Mouse (Mus musculus) midbrain, embryonic 10.5 days (tissue): ENCODE data around the gene Cecr2. TPM values are rescaled to one million over a fixed set of nuclear protein-coding genes. Genes with fewer than 3 reads are reported as not detected.

Source experiments
- DNase-seq: peaks from one replicate; pipeline ENCODE4 v3.0.0-alpha.2; 2017; ENCODE audit warnings: low spot score
- H3K27ac ChIP-seq: fragments of 300-500 bp; sonication (generic); replicated peaks from 2 replicates; pipeline ENCODE4 v1.5.1; 2016; ENCODE audit warnings: mild to moderate bottlenecking
- H3K27me3 ChIP-seq: fragments of 300-500 bp; sonication (generic); 2 replicates; pipeline ENCODE4 v1.6.1; 2016; ENCODE audit warnings: low read depth, mild to moderate bottlenecking; ENCODE audit not compliant: poor library complexity, severe bottlenecking
- H3K36me3 ChIP-seq: fragments of 300-500 bp; sonication (generic); 2 replicates; pipeline ENCODE4 v1.6.1; 2016; ENCODE audit warnings: mild to moderate bottlenecking, moderate library complexity
- H3K4me1 ChIP-seq: fragments of 300-500 bp; sonication (generic); 2 replicates; pipeline ENCODE4 v1.6.1; 2016
- H3K4me3 ChIP-seq: fragments of 300-500 bp; sonication (generic); 2 replicates; pipeline ENCODE4 v1.5.1; 2016; ENCODE audit warnings: mild to moderate bottlenecking, moderate library complexity
- H3K9me3 ChIP-seq: fragments of 300-500 bp; sonication (generic); replicated peaks from 2 replicates; pipeline ENCODE4 v1.6.1; 2016; ENCODE audit warnings: mild to moderate bottlenecking
- WGBS: fragments of 180-500 bp; shearing (Covaris S2); methylation state at CpG from one replicate; pipeline ENCODE4 v1.1.7; 2016; 5-methylcytosine and 5-hydroxymethylcytosine counted together
- polyA plus RNA-seq: library from polyadenylated mRNA; unstranded; fragments of >200 nt; fragmentation: Nextera tagmentation; extraction: Ambion mirVana; gene quantifications from 2 replicates; pipeline ENCODE4 v1.2.1, GENCODE M21; 2016

The Cecr2 gene
- polyA plus RNA-seq, 1 experiment from 2014 or later: 14.6 TPM

DNA sequence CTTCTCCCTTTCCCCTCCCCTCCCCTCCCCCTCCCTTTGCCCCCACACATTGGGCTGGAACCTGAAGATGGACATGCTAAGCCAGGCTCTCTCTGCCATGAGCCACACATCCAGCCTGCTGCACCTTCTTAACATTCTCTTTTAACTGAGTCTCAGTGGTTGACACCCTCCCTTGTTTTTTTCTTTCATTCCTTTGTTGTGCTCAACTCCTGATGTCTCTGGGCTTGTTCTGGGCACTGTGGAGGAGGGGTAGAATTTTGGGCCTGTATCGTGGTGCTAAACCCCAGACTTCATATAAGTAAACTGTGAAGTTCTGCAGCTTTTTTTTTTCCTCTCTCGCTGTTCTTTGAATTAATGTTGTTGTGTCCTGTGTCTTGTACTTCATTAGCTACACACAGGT, 9.8 kb downstream of the Cecr2 start:
- Histone ChIP-seq H3K36me3 (peaks cover 9% of the 10 kb centered on the region), H3K27me3 (no peaks in the 10 kb centered on the region), H3K4me1 (peaks cover 11% of the 10 kb centered on the region), H3K27ac (no peak overlapping the region), H3K9me3 (no peaks in the 10 kb centered on the region; the same call in 1 of the 2 replicates), H3K4me3 (no peak overlapping the region)
- 55% methylated on average over 2 of the region's 2 CpGs for WGBS
- DNase-seq: no peak

DNA sequence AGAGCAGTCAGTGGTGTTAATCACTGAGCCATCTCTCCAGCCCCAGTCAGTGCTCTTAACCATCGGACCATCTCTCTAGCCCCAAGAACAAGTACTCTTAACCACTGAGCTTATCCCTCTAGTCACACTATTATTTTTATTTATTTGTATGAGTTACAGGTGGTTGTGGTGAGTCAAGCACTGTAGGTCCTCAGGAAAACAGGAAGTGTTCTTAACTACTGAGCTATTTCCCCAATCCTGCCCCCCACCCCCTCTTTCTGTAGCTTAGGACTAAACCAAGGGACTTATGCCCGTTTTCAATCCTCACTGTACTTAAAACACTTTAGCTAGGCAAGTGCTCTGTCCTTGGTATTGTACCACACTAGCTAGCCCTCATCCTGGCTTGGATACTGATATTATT, 17.2 kb downstream of the Cecr2 start:
- no peaks in the 10 kb centered on the region for H3K36me3 ChIP-seq
- H3K27ac ChIP-seq: no peak overlapping the region
- no peaks in the 10 kb centered on the region for H3K9me3 ChIP-seq
- WGBS: 91% methylated on average over 2 of the region's 2 CpGs
- H3K4me3 ChIP-seq: no peak overlapping the region
- H3K4me1 ChIP-seq: no peaks in the 10 kb centered on the region
- no peaks in the 10 kb centered on the region for H3K27me3 ChIP-seq
- DNase-seq: no peak

DNA sequence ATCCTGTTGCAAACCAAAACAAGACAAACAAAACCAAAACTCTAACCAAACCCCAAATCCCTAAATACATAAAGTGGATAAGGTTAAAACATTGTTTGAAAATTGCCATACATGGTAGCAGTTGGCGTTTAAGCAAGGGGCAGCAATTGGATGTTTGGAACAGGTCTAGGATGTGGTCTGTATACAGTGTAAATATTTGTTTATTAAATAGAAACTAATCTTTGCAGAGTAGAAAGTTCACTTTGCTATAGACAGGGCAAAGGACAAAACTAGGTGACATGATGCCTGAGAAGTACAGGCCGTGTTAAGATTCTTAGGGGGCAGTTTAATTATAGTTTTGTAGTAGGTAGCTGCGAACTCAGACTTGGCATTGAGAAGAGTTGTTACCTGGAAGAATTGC, 18.6 kb downstream of the Cecr2 start:
- no peaks in the 10 kb centered on the region for H3K27me3 ChIP-seq
- WGBS: 95% methylated on average over 3 of the region's 3 CpGs

DNA sequence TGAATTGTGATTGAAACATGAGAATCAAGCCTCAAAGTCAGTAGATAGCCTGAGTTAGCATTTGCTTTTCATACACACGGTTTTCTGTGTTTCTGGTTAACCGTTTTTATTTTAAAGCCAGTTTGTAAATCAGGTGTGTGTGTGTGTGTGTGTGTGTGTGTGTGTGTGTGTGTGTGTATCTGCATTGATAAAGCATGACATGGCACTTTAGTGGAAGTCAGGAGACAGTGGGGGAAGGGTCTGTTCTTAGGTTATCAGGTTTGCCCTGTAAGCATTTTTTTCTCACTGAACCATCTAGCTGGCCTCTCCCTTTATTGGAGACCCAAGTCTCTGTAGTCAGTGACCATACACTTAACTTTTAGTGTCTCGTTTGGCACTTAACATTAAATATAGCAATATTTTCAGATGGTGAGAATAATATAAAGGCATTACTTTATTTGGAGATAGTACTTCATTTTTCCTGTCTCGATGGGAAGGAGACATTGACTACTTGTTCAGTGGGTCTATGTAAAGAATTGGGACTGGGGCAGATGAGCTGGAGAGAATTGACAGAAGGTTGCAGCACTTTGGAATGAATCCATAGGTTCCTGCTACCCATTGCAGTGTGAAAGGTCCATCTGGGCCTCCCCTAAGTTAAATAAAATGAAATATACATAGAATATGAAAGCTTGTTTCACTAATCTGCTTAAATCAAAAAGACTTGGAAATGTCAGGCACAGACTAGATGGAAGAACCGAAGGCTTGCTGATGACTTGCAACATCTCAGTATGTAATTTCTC, 20.9 kb downstream of the Cecr2 start:
- H3K9me3 ChIP-seq: no peaks in the 10 kb centered on the region
- no peaks in the 10 kb centered on the region for H3K36me3 ChIP-seq
- H3K4me1 ChIP-seq: no peaks in the 10 kb centered on the region
- WGBS: 93% methylated on average over 5 of the region's 5 CpGs
- H3K27ac ChIP-seq: no peak overlapping the region
- H3K27me3 ChIP-seq: no peaks in the 10 kb centered on the region
- DNase-seq: no peak
- no peak overlapping the region for H3K4me3 ChIP-seq

More for the DNA sequence above, 18.6 kb downstream of the Cecr2 start:
- Histone ChIP-seq H3K36me3 (no peaks in the 10 kb centered on the region), H3K27ac (no peak overlapping the region), H3K9me3 (no peaks in the 10 kb centered on the region), H3K4me1 (no peaks in the 10 kb centered on the region), H3K4me3 (no peak overlapping the region)
- DNase-seq: no peak

DNA sequence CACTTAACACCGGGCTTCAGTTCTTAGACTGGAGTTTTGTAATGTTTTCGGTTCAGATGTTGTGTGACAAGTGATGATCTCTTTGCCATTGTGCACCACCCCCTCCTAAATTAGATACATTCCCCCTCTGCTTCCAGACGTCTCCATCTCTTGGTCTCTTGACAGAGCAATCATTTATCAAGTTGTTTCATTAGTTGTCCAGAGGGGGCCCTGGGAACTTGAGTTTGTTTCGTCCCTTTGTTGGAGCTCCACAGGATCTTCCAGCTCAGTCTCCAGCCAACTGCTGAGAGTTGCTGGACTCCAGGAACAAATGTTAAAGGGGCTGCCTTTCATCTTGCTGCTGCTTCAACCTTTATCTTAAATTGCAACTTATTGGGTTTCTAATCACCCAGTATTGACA, 34.1 kb downstream of the Cecr2 start:
- no peak overlapping the region for H3K27ac ChIP-seq
- DNase-seq: peak; percentile 14
- 25% methylated on average over 4 of the region's 4 CpGs for WGBS

DNA sequence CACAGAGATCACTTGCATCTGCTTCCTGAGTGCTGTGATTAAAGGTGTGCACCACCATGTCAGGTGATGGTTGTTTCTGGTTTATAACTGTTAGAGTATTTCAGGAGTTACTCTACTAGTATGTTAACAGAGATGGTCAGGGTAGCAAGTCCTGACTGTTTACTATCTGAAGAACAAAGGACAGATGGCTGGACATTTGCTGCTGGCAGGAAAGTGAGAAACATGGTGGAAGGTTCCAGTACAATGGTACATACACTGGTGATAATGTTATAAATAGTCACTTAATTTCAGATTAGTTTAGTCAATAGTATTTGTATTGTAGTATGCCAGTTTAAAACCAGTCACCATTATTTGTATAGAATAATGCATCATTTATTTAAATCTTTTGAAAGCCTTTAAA, 38.2 kb downstream of the Cecr2 start:
- Histone ChIP-seq H3K4me1 (peaks cover 18% of the 10 kb centered on the region), H3K27ac (no peak overlapping the region), H3K4me3 (no peak overlapping the region), H3K36me3 (no peaks in the 10 kb centered on the region), H3K9me3 (no peaks in the 10 kb centered on the region), H3K27me3 (no peaks in the 10 kb centered on the region)
- DNase-seq: no peak

More for the DNA sequence above, 34.1 kb downstream of the Cecr2 start:
- Histone ChIP-seq H3K4me3 (no peak overlapping the region), H3K9me3 (no peaks in the 10 kb centered on the region), H3K4me1 (peaks cover 11% of the 10 kb centered on the region), H3K27me3 (no peaks in the 10 kb centered on the region), H3K36me3 (no peaks in the 10 kb centered on the region)

DNA sequence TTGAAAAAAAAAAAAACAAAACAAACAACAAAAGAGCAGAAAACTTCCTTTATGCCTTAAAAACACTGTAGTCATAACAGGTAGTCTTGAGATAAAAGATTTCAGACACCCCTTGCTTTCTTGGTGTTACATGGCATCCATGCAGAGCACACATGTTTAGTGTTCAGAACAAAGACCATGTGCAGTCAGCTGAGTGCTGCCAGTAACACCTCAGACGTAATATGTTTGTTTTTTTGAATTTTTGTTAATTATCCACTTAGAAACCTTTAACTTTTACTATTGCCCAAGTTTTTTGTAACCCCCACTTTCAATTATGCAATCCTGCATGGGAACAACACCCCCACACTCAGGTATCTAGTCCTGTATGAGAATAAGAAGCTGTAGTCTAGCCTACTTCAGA, 42.6 kb downstream of the Cecr2 start:
- no peak overlapping the region for H3K4me3 ChIP-seq
- H3K27ac ChIP-seq: no peak overlapping the region
- no peaks in the 10 kb centered on the region for H3K36me3 ChIP-seq
- H3K27me3 ChIP-seq: no peaks in the 10 kb centered on the region
- 65% methylated on average over 1 of the region's 1 CpGs for WGBS
- DNase-seq: no peak
- peaks cover 33% of the 10 kb centered on the region for H3K4me1 ChIP-seq
- no peaks in the 10 kb centered on the region for H3K9me3 ChIP-seq

DNA sequence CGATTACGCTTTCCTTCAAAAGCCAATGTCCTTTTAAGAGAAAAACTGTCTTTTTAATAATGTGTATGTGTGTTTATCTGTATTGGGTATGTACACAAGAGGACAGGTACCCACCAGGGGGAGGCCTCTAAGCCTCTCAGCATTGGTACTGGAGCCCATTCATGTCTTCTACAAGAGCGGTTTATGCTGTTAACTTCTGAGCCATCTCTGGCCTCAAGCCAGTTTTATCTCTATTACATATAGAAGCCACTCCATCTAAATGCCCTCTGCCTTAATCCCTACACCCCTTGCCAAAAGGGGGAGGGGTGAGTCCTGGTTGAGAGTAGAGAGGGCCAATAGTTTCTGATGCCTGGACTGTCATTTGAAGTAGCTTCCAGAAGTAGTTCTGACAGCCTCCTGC, 48.6 kb downstream of the Cecr2 start:
- Histone ChIP-seq H3K27ac (peak overlapping the region; percentile 82), H3K27me3 (no peaks in the 10 kb centered on the region), H3K4me1 (peaks cover 72% of the 10 kb centered on the region), H3K9me3 (no peaks in the 10 kb centered on the region), H3K36me3 (no peaks in the 10 kb centered on the region), H3K4me3 (no peak overlapping the region)
- DNase-seq: no peak
- 69% methylated on average over 3 of the region's 3 CpGs for WGBS

DNA sequence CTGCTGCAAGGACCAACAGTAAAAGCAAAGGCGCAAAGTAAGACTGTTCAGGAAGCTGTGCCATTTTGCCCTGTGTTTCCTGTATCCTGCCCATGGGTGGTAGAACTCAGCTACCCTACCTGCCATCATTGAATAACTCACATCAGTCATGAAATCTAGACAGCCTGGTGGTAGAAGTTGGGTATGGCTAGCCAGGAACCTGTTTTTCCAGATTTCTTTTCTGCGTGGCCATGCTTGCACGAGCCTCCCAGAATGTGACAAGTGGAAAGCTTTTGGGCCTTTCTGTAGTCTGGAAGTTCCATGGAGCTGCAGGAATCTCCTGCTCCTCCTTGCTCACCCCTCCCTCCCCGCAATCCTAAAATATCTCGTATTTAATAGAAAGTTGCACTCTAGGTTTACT, 49.1 kb downstream of the Cecr2 start:
- WGBS: 55% methylated on average over 5 of the region's 5 CpGs
- H3K4me1 ChIP-seq: peaks cover 69% of the 10 kb centered on the region
- no peak overlapping the region for H3K4me3 ChIP-seq
- no peaks in the 10 kb centered on the region for H3K36me3 ChIP-seq
- no peak for DNase-seq
- H3K9me3 ChIP-seq: no peaks in the 10 kb centered on the region
- no peaks in the 10 kb centered on the region for H3K27me3 ChIP-seq
- H3K27ac ChIP-seq: peak overlapping the region; percentile 82

DNA sequence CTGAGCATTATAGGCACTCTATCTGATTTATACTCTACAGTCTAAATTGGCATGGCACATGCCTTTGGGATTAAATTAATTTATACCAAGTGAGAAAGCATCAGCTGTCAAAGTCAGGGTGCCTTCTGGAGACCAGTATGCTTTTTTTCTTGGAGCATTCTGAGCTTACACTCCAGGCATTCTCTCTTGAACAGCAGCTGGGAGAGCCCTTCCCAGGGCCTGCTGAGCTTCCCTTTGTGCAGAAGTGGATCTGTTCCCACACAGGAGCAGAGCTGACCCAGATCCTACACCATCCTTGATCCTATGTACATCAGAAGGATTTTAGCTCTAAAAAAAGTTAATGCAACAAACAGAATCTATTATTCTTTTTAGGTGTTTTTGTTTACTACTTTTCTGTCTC, 49.7 kb downstream of the Cecr2 start:
- DNase-seq: peak; percentile 40

DNA sequence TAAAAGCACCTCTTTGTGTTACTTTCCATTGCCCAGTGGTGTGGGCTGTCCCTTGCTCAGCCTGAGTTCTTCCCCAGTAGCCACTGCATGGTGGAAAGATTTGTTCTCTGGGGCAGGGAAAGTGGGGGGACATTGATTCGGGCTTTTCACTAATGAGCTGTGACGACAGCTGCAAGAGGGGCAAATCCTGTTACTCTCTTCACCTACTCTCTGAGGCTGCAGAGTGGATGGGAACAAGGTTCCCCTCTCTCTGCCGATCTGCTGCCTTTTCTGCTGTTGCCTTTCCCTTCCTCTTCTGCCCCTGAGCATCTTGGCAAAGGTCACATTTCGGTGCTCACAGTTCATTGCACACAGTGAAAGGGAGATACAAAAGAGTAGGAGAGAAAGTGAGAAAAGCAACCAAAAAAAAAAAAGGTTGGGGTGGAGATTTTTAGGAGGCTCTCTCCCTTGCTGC, 50.4 kb downstream of the Cecr2 start:
- WGBS: 3% methylated on average over 4 of the region's 4 CpGs
- H3K36me3 ChIP-seq: no peaks in the 10 kb centered on the region
- H3K4me3 ChIP-seq: peak overlapping the region; percentile 19
- peak overlapping the region; percentile 82 for H3K27ac ChIP-seq
- H3K27me3 ChIP-seq: no peaks in the 10 kb centered on the region
- DNase-seq: peak; percentile 66
- no peaks in the 10 kb centered on the region for H3K9me3 ChIP-seq
- H3K4me1 ChIP-seq: peaks cover 64% of the 10 kb centered on the region

More for the DNA sequence above, 49.7 kb downstream of the Cecr2 start:
- Histone ChIP-seq H3K9me3 (no peaks in the 10 kb centered on the region), H3K4me1 (peaks cover 65% of the 10 kb centered on the region), H3K27ac (peak overlapping the region; percentile 82), H3K4me3 (0 out of 2 replicates have a peak overlapping the region, but pooled peaks have one; percentile 19), H3K36me3 (no peaks in the 10 kb centered on the region), H3K27me3 (no peaks in the 10 kb centered on the region)

DNA sequence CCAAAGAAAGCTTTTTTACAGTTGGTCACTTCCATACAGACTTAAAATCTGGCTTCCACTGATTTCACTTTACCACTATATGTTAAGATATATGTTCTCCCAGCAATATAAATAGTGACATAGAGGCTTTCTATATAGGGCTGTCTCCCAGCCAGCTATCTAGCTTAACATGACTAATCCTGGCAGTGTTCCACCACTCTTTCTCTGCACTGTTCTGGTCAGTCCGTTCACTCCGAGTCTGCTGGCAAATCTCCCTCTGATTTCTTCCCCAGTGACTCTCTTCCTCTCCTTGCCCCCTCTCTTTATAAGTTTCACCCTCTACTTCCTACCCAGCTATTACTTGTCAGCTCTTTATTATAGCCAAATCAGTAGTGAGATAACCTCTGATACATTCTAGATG, 59.8 kb downstream of the Cecr2 start:
- Histone ChIP-seq H3K4me1 (no peaks in the 10 kb centered on the region), H3K27me3 (no peaks in the 10 kb centered on the region), H3K36me3 (peaks cover 16% of the 10 kb centered on the region), H3K27ac (no peak overlapping the region), H3K4me3 (no peak overlapping the region), H3K9me3 (no peaks in the 10 kb centered on the region)
- 98% methylated on average over 2 of the region's 2 CpGs for WGBS
- DNase-seq: no peak

DNA sequence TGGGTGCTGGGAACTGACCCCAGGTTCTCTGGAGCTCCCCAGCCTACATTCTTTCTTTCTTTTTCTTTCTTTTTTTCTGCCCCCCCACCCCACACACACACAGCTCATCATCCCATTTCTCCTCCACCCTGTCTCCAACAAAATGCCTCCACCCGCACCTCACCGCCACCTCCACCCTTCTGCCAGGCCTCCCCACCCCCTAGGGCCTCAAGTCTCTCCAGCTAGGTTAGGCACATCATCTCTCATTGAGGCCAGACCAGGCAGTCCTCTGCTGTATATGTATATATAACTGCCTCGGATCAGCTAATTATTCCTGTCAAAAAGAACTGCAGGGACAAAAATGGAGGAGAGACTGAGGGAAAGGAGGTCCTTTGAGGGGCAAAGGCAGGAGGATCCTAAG, 69.8 kb downstream of the Cecr2 start:
- 92% methylated on average over 3 of the region's 3 CpGs for WGBS

More for the DNA sequence above, 69.8 kb downstream of the Cecr2 start:
- H3K36me3 ChIP-seq: peaks cover 74% of the 10 kb centered on the region
- no peak overlapping the region for H3K4me3 ChIP-seq
- H3K9me3 ChIP-seq: no peaks in the 10 kb centered on the region
- H3K27ac ChIP-seq: no peak overlapping the region
- no peaks in the 10 kb centered on the region for H3K27me3 ChIP-seq
- no peak for DNase-seq
- no peaks in the 10 kb centered on the region for H3K4me1 ChIP-seq
